Mouse (Mus musculus) cortical plate, adult 2 months (tissue): ENCODE data around the gene Lrrc4b. TPM values are rescaled to one million over a fixed set of nuclear protein-coding genes. Genes with fewer than 3 reads are reported as not detected.

Experiments
- H3K27ac ChIP-seq: fragments of 200-500 bp; 2 replicates; pipeline ENCODE4 v1.5.1; 2012; ENCODE audit warnings: low read length, control low read depth, inconsistent platforms; ENCODE audit not compliant: insufficient read depth
- H3K4me1 ChIP-seq: fragments of 200-500 bp; 2 replicates; pipeline ENCODE4 v1.6.1; 2011; ENCODE audit warnings: low read length; ENCODE audit not compliant: control insufficient read depth, insufficient read depth
- H3K4me3 ChIP-seq: fragments of 200-500 bp; 2 replicates; pipeline ENCODE4 v1.5.1; 2011; ENCODE audit warnings: mild to moderate bottlenecking, low read length, control low read depth; ENCODE audit not compliant: insufficient read depth
- CTCF ChIP-seq: fragments of 200-500 bp; IDR thresholded peaks from 2 replicates; pipeline ENCODE4 v1.5.1; 2011; ENCODE audit warnings: mild to moderate bottlenecking, control low read depth, low read length; ENCODE audit not compliant: insufficient read depth; ENCODE audit errors: extremely low read depth
- POLR2A ChIP-seq: fragments of 200-500 bp; IDR thresholded peaks from 2 replicates; pipeline ENCODE4 v1.6.1; 2011; ENCODE audit warnings: mild to moderate bottlenecking, low read length, control low read depth; ENCODE audit not compliant: insufficient read depth; ENCODE audit errors: extremely low read depth
- polyA plus RNA-seq: library from polyadenylated mRNA; depleted of rRNA; stranded (reverse); fragments of >200 nt; gene quantifications from 2 replicates; pipeline ENCODE4 v1.2.3, GENCODE M21; 2012; rRNA removed

Lrrc4b gene
- 190 and 192 TPM in 2 replicates for polyA plus RNA-seq

DNA sequence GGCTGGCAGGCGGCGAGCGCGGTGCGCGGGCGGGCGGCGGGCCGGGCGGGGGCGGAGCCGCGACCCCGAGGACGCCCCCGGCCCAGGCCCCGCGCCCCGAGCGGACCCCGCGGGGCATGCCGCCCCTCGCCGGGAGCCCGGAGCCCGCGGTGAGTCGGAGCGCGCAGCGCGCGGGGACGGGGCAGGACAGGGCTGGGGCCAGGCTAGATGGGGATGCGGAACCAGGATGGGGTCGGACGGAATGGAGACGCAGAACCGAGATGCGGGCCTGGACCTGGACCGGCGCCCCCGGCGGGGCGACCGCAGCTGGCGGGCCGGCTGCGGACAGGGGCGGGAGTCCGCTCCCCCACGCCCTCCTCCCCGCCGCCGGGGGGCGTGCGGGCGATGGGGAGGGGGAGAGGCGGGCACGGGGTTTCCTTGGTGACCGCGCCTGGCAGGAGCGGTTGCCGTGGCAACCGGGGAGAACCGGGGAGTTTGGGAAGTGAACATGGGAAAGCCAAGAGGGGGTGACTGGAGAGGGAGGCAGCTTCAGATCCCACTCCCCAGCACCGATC lies at the start of gene Lrrc4b:
Gene Lrrc4b (plus strand): TSS at position 51 of the 554 bp plus-strand sequence.
- H3K4me3 ChIP-seq = peak within 1 kb of the TSS; percentile 82
- TF ChIP-seq CTCF (no peak), POLR2A (no peak)
- H3K4me1 ChIP-seq = peaks cover 6% of the 10 kb centered on the region; the same call in 1 of the 2 replicates
- peak within 1 kb of the TSS; percentile 96 for H3K27ac ChIP-seq

GRCm38 (mm10) chr7:44382541-44382940 lies 46.3 kb upstream of the Lrrc4b start:
- Histone ChIP-seq H3K4me3 (no peak overlapping the region), H3K27ac (peak overlapping the region; percentile 15; the same call in 1 of the 2 replicates), H3K4me1 (no peaks in the 10 kb centered on the region)
- TF ChIP-seq POLR2A = peak; percentile 69; the same call in 1 of the 2 replicates
- no peak for TF ChIP-seq CTCF

DNA sequence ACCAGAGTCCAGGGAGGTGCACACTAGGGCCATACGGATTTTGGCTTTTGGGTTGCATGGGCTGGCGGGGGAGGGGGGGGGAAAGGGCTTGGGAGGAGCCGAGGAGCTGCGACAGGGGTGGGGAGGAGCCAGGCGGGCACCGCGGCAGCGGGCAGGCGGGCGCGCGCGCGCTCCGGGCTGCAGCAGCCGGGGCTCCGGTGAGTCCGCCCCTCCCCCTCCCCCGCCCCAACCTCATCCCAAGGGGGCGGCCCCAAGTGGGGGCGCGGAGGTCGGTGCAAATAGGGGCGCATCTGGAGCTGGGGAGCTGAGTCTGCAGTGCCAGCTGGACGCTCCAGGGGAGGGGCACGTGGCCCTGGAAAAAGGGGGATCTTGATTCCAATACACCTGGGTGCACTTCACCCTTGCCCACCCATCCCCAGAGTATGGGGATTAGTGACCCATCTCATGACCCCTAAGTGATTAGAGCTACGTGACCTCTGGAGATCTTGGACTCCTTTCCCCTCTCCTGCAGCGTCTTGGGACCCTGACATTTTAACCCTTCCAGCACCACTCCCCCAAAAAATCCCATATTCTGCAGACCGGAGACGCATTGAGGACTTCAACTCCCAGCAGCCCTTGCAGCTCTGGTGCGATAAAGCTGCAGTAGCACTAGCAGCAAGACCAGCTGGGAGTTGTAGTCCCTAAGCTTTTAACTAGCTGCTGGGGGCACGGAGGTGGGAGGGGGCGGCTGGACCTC lies 44.7 kb upstream of the Lrrc4b start, which contains the start of gene Syt3:
Gene Syt3 (plus strand): TSS at position 123 of the 736 bp plus-strand sequence.
- peak within 1 kb of the TSS; percentile 83 for H3K27ac ChIP-seq
- H3K4me3 ChIP-seq = peak within 1 kb of the TSS; percentile 56
- TF ChIP-seq POLR2A = no peak
- TF ChIP-seq CTCF = no peak
- H3K4me1 ChIP-seq = no peaks in the 10 kb centered on the region

GRCm38 (mm10) chr7:44384716-44385059 lies 44.1 kb upstream of the Lrrc4b start:
- Histone ChIP-seq H3K4me3 (peak overlapping the region; percentile 56), H3K4me1 (no peaks in the 10 kb centered on the region), H3K27ac (peak overlapping the region; percentile 24; the same call in 1 of the 2 replicates)
- no peak for TF ChIP-seq POLR2A
- no peak for TF ChIP-seq CTCF

GRCm38 (mm10) chr7:44385720-44386119 lies 43.1 kb upstream of the Lrrc4b start, which contains the start of gene 1700008O03Rik:
Gene 1700008O03Rik (minus strand): TSS chr7:44385820.
- Histone ChIP-seq H3K4me3 (peak within 1 kb of the TSS; percentile 56), H3K4me1 (no peaks in the 10 kb centered on the region), H3K27ac (peak within 1 kb of the TSS; percentile 24; the same call in 1 of the 2 replicates)
- TF ChIP-seq CTCF (no peak), POLR2A (no peak)

DNA sequence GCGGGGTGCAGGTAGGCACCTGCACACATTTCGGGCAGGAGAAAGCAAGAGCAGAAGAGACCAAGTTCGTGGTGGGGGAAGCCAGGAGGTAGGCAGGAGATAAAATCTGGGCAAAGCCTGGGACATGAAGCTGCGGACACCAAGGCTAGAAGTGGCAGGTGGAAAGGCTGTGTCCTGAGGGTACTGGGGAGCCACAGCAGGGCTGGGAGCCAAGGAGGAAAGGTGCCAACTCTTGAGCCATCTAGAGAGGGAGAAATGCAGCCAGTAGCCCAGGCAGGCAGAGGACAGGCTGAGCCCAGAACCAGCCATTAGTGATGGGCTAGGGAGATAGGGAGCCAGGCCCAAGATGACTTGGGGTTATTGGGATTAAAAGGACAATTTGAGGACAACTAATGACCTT lies 37.0 kb upstream of the Lrrc4b start:
- no peak overlapping the region for H3K4me3 ChIP-seq
- no peak overlapping the region for H3K27ac ChIP-seq
- TF ChIP-seq CTCF = no peak
- TF ChIP-seq POLR2A = no peak
- no peaks in the 10 kb centered on the region for H3K4me1 ChIP-seq

- TF ChIP-seq CTCF (no peak), POLR2A (no peak)
- no peaks in the 10 kb centered on the region for H3K4me1 ChIP-seq
- no peak overlapping the region for H3K27ac ChIP-seq
- H3K4me3 ChIP-seq = no peak overlapping the region
These were observed 36.5 kb upstream of the Lrrc4b start for GRCm38 (mm10) chr7:44392341-44392740.

GRCm38 (mm10) chr7:44393284-44393683 lies 35.5 kb upstream of the Lrrc4b start:
- Histone ChIP-seq H3K4me3 (no peak overlapping the region), H3K27ac (no peak overlapping the region), H3K4me1 (no peaks in the 10 kb centered on the region)
- TF ChIP-seq POLR2A (no peak), CTCF (no peak)

DNA sequence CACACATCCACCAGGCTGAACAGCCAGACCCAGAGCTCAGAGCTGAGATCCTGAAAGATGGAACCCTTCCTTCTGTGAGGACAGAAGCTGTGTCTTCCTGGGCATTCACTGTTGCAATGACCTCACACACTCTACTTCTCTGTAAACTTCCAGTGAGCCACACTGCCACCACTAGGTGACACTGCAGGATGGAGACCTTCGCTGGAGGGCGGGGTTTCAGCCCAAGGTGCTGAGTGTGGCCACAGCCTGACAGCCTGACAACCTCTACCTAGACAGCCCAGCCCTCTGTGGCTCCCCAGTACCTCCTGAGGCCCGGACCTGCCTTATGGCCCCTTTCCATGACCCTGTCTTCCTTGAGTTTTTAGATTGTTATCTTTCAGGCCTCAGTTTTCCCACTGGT lies 30.2 kb upstream of the Lrrc4b start:
- Histone ChIP-seq H3K27ac (no peak overlapping the region), H3K4me3 (no peak overlapping the region), H3K4me1 (no peaks in the 10 kb centered on the region)
- TF ChIP-seq POLR2A = no peak
- TF ChIP-seq CTCF = peak; percentile 66

DNA sequence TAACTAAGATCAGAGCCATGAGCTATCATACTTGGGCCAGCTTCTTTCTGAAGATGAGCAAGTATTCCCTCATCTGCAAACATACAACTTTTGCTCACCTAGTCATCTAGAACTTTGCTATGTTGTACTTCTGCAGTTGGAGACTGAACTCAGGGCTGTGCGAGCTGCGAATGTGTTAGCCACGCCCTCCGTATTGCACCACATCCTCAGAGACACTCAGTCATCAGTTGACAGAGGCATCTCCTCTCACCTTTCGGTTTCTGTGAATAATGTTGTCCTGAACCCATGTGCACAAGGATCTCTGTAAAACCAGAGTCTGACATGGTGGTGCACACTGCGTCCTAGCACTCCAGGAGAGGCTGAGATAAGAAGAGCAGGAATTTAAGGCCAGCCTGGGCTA lies 27.1 kb upstream of the Lrrc4b start:
- H3K27ac ChIP-seq = no peak overlapping the region
- no peaks in the 10 kb centered on the region for H3K4me1 ChIP-seq
- no peak for TF ChIP-seq POLR2A
- TF ChIP-seq CTCF = no peak
- H3K4me3 ChIP-seq = no peak overlapping the region
